In genomic region chr15:30201211-30201610, GRCm38 (mm10) we compare ENCODE assay signal across 29 mouse cellular contexts. TPM values are rescaled to one million over a fixed set of nuclear protein-coding genes. Genes with fewer than 3 reads are reported as not detected.
DNase-seq lines count a peak whose midpoint lies in the region; ATAC-seq and TF ChIP-seq lines count a peak whose summit lies in the region.
"Had no signal": no experiment of that assay in that cellular context is flagged by ENCODE, and none has a peak within 500 bp of the region (broad histone marks: within the 10 kb centered on the region; RNA-seq: fewer than 3 reads in every experiment).

No protein-coding gene starts in this region.

- no peaks in the 10 kb centered on the region for H3K27me3 ChIP-seq in forebrain, embryonic 16.5 days (replicated peaks; ENCODE audit: control insufficient read depth, insufficient read depth, low read length)
- H3K27me3 ChIP-seq in forebrain, embryonic 13.5 days = no peaks in the 10 kb centered on the region
- no peaks in the 10 kb centered on the region; the same call in 1 of the 2 replicates for H3K27me3 ChIP-seq in E14TG2a.4 (ENCODE audit: insufficient read depth, low read length)
- H3K27me3 ChIP-seq: CH12.LX; embryonic facial prominence, embryonic 12.5 days; embryonic facial prominence, embryonic 15.5 days; hindbrain, embryonic 13.5 days; intestine, embryonic 15.5 days; Patski had no signal

- H3K9me3 ChIP-seq in forebrain, embryonic 16.5 days (ENCODE audit: control insufficient read depth, low read length) = no peaks in the 10 kb centered on the region
- H3K9me3 ChIP-seq in forebrain, embryonic 13.5 days (replicated peaks) = no peaks in the 10 kb centered on the region
- H3K9me3 ChIP-seq in E14TG2a.4 (ENCODE audit: low read length) = no peaks in the 10 kb centered on the region
- H3K9me3 ChIP-seq in ES-E14 (ENCODE audit: control insufficient read depth, insufficient read depth, low read depth, low read length) = no peaks in the 10 kb centered on the region
- H3K9me3 ChIP-seq: embryonic facial prominence, embryonic 12.5 days; embryonic facial prominence, embryonic 15.5 days; hindbrain, embryonic 13.5 days; intestine, embryonic 15.5 days had no signal

- WGBS in forebrain, embryonic 16.5 days = 81% methylated on average over 2 of the region's 2 CpGs
- WGBS in forebrain, embryonic 13.5 days = 90% methylated on average over 2 of the region's 2 CpGs

- H3K9ac ChIP-seq in forebrain, embryonic 16.5 days (replicated peaks; ENCODE audit: low read depth, low read length) = no peak overlapping the region
- no peak overlapping the region for H3K9ac ChIP-seq in forebrain, embryonic 13.5 days
- H3K9ac ChIP-seq in ES-E14 (ENCODE audit: insufficient read depth, low read depth, low read length, poor library complexity, severe bottlenecking) = no peak overlapping the region
- H3K9ac ChIP-seq: embryonic facial prominence, embryonic 12.5 days; embryonic facial prominence, embryonic 15.5 days; hindbrain, embryonic 13.5 days; intestine, embryonic 15.5 days had no signal

- TF ChIP-seq CTCF in E14TG2a.4 (conservative IDR thresholded peaks at IDR 0.05; ENCODE audit: low read length) = no peak

- H3K36me3 ChIP-seq in forebrain, embryonic 16.5 days (ENCODE audit: control insufficient read depth, insufficient read depth) = no peaks in the 10 kb centered on the region
- no peaks in the 10 kb centered on the region for H3K36me3 ChIP-seq in forebrain, embryonic 13.5 days (ENCODE audit: poor library complexity, severe bottlenecking)
- H3K36me3 ChIP-seq in E14TG2a.4 (ENCODE audit: insufficient read depth, low read length) (no peaks in the 10 kb centered on the region), ES-E14 (ENCODE audit: control insufficient read depth, insufficient read depth, low read length, poor library complexity, severe bottlenecking) (no peaks in the 10 kb centered on the region)
- H3K36me3 ChIP-seq: embryonic facial prominence, embryonic 12.5 days; embryonic facial prominence, embryonic 15.5 days; G1E; hindbrain, embryonic 13.5 days; intestine, embryonic 15.5 days had no signal

- no peak overlapping the region for H3K4me2 ChIP-seq in forebrain, embryonic 16.5 days (ENCODE audit: low read length)
- H3K4me2 ChIP-seq in forebrain, embryonic 13.5 days = no peak overlapping the region
- H3K4me2 ChIP-seq: embryonic facial prominence, embryonic 12.5 days; embryonic facial prominence, embryonic 15.5 days; heart, embryonic 11.5 days; hindbrain, embryonic 13.5 days; intestine, embryonic 15.5 days had no signal

- peaks cover 14% of the 10 kb centered on the region; the same call in 1 of the 2 replicates for H3K4me1 ChIP-seq in forebrain, embryonic 16.5 days (replicated peaks; ENCODE audit: control insufficient read depth, insufficient read depth, low read length)
- H3K4me1 ChIP-seq in forebrain, embryonic 13.5 days = 0 out of 2 replicates have a peak, but pooled peaks cover 6% of the 10 kb centered on the region
- H3K4me1 ChIP-seq in E14TG2a.4 (replicated peaks; ENCODE audit: low read depth, low read length) (peaks cover 8% of the 10 kb centered on the region), ES-E14 (ENCODE audit: control insufficient read depth in 2 of 2, insufficient read depth in 2 of 2, low read length in 2 of 2, poor library complexity in 1 of 2) (no peaks in the 10 kb centered on the region; a peak in 1 of 4 replicates)
- H3K4me1 ChIP-seq: embryonic facial prominence, embryonic 12.5 days; embryonic facial prominence, embryonic 15.5 days; intestine, embryonic 15.5 days had no signal

- H3K27ac ChIP-seq in forebrain, embryonic 16.5 days (ENCODE audit: low read length) = no peak overlapping the region
- H3K27ac ChIP-seq in forebrain, embryonic 13.5 days = no peak overlapping the region
- H3K27ac ChIP-seq in ES-E14 (ENCODE audit: insufficient read depth, low read depth, low read length, poor library complexity, severe bottlenecking) = no peak overlapping the region
- H3K27ac ChIP-seq: embryonic facial prominence, embryonic 12.5 days; embryonic facial prominence, embryonic 15.5 days; heart, adult 2 months; hindbrain, embryonic 13.5 days; intestine, embryonic 15.5 days had no signal

- no peak for DNase-seq in ES-E14 (ENCODE audit: low read depth, low spot score)
- no peak for DNase-seq in adrenal gland, adult (ENCODE audit: inconsistent age in 2 of 2, low spot score in 1 of 2)
- DNase-seq: adrenal gland, postnatal 10 days; adrenal gland, postnatal 36 days; B cell, adult 2 months; cerebellum, adult 18-20 months; cerebellum, adult 9-10 months; cerebellum, postnatal 25 days; gastrocnemius, postnatal 10 days; gastrocnemius, postnatal 36 days; heart, adult 2 months; kidney, adult 11 months; kidney, adult 8-10 months had no signal

- peak; percentile 27 for ATAC-seq in forebrain, embryonic 16.5 days
- no peak for ATAC-seq in forebrain, embryonic 13.5 days
- ATAC-seq in erythroid progenitor cell, adult 5-6 weeks (replicated peaks; ENCODE audit: low FRiP score, poor library complexity, severe bottlenecking) = no peak
- ATAC-seq: activated CD4-positive, CD25-positive, alpha-beta regulatory T cell, adult 4 months; hindbrain, embryonic 16.5 days; intestine, embryonic 15.5 days; Patski had no signal

- in situ Hi-C loops in ES-E14 (cut with MboI; ENCODE audit: low sequenced_read_pairs in 2 of 2, unreplicated experiment in 2 of 2) = no loop called here

- H3K4me3 ChIP-seq in forebrain, embryonic 16.5 days (replicated peaks; ENCODE audit: low read length) = no peak overlapping the region
- no peak overlapping the region for H3K4me3 ChIP-seq in forebrain, embryonic 13.5 days
- H3K4me3 ChIP-seq in E14TG2a.4 (replicated peaks; ENCODE audit: low read length) = peak overlapping the region; percentile 57
- peak overlapping the region; percentile 7 to 42; a peak in 2 of 4 replicates for H3K4me3 ChIP-seq in ES-E14 (ENCODE audit: insufficient read depth in 1 of 2, low read depth in 1 of 2, low read length in 2 of 2, poor library complexity in 1 of 2, severe bottlenecking in 1 of 2)
- H3K4me3 ChIP-seq: embryonic facial prominence, embryonic 12.5 days; embryonic facial prominence, embryonic 15.5 days; heart, adult 2 months; hindbrain, embryonic 13.5 days; intestine, embryonic 15.5 days had no signal

TF ChIP-seq in ES-E14, 5 proteins besides CTCF, POLR2A, EP300 and RAD21:
- TF ChIP-seq CHD2 (IDR thresholded peaks at IDR 0.05; ENCODE audit: low read depth, low read length) (no peak), MAFK (IDR thresholded peaks at IDR 0.05; ENCODE audit: insufficient read depth, low read depth, low read length) (no peak), HCFC1 (IDR thresholded peaks at IDR 0.05; ENCODE audit: borderline replicate concordance, insufficient read depth, low read length) (no peak), ZC3H11A (IDR thresholded peaks at IDR 0.05; ENCODE audit: borderline replicate concordance, low read depth, low read length) (no peak), ZNF384 (IDR thresholded peaks at IDR 0.05; ENCODE audit: low read depth, low read length) (no peak)

RNA-seq across cellular contexts. Expression of gene Ctnnd2, which starts 28.8 kb away (rescaled TPM):
- polyA plus RNA-seq in forebrain, embryonic 16.5 days (2015; fragmentation: Nextera tagmentation; extraction: Ambion mirVana) = 71.7 and 82.7 TPM in 2 replicates
- 60.4 and 60.7 TPM in 2 replicates for polyA plus RNA-seq in forebrain, embryonic 13.5 days (2015; fragmentation: Nextera tagmentation; extraction: Ambion mirVana)
- total RNA-seq in ES-E14 (2012; rRNA removed) = 2.4 and 3.6 TPM in 2 replicates
- 1.8 TPM in 1 of 2 replicates, not detected in the other for total RNA-seq in erythroid progenitor cell, adult 5-6 weeks (2015; ENCODE audit: low replicate concordance)
- not detected in 2 replicates for total RNA-seq in erythroid progenitor cell, adult 5-6 weeks (2017; ENCODE audit: low replicate concordance)
- total RNA-seq: CH12.LX; gastrocnemius, postnatal 36 days; granulocyte monocyte progenitor cell, adult 5-6 weeks had no signal
- polyA plus RNA-seq: G1E; heart, postnatal 0 days had no signal

Comparison
In these comparisons a context has a peak if more than half of its experiments do, and no peak if none do; other contexts are left out.
1. H3K4me3 ChIP-seq: peak in E14TG2a.4 (single experiment) and ES-E14 (2 of 2); none in forebrain, embryonic 16.5 days (single experiment) and forebrain, embryonic 13.5 days (single experiment).